Mouse (Mus musculus): ENCODE results near the gene Abcc4.

DNA sequence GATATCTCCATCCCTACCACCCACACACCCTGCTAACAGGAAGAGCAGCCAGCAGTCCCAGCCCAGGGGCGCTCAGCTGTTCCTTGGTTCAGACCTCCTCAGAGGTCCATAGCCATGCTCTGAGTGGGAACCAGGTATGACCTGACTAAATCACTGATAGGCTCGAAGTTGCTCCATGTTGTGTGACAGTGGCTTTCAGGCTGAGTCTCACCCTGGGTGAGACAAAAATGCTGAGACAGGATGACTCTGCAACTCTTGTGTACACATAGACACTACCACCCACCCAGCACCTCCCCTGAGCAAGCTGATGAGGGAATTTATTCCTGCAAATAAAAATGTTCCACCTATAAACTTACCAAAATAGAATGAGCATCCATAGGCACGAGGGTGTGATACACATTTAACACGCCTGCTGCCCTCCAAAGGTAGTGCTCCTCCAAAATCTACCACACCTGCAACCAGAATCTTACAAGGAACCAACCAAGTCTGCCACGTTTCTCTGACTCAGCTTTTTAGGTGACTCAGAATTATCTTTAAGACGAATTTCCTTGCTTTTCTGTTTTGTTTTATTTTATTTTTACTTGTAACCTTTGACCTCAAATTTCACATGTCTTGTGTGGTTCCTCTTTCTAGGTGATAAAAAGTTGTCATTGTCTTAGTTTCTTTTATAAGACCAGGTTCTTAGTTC is 44.6 kb upstream of the Abcc4 start:
- TF ChIP-seq CTCF (conservative IDR thresholded peaks at IDR 0.05; ENCODE audit: low read length) (no peak), NANOG (IDR thresholded peaks at IDR 0.05; ENCODE audit: borderline replicate concordance, low read length) (no peak)

Data from E14TG2a.4 (cell line).